Mouse (Mus musculus) gastrocnemius, adult 8-10 months (tissue): Measurements from ENCODE around the gene Gm21996. TPM values are rescaled to one million over a fixed set of nuclear protein-coding genes. Genes with fewer than 3 reads are reported as not detected.
"Not testable (repeated sequence)": the region's sequence is repeated elsewhere in the genome, so short reads cannot be mapped to it uniquely, and the experiment has no call there.

Experiments used
- DNase-seq, 2 experiments: peaks; one replicate each; pipeline ENCODE4 v3.0.0; 2022; ENCODE audit warnings: low spot score in 2 of 2
- total RNA-seq, 4 experiments: library from RNA; stranded (reverse); gene quantifications; 2 replicates each; pipeline ENCODE4 v1.2.4; 2022

Gm21996 gene
- total RNA-seq = not detected

DNA sequence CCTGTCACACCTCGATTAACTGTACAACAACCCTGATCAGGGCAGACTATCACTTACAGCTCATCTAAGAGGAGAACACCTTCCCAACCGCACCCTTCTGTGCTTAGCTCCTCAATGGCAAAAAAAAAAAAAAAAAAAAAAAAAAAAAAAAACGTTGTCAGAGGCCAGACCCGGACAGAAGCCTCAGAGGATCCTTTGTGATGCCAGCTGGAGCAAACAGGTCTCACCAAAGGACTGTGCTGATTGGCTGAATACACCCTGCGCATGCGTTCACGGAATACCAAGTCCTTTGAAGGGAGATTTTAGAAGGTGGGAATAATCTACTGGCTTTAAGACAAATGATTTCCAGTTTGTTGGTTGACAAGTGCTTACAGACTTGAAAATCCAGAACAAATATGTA lies at the start of gene Gm21996:
Gene Gm21996 (minus strand): TSS at position 101 of the 400 bp plus-strand sequence.
- not testable (repeated sequence) for DNase-seq
